Mouse (Mus musculus) heart, adult 2 months (tissue): ENCODE measurements around the gene 3110082I17Rik. TPM values are rescaled to one million over a fixed set of nuclear protein-coding genes. Genes with fewer than 3 reads are reported as not detected.

Experiments used
- DNase-seq, 2 experiments: peaks; one replicate each; pipeline ENCODE4 v3.0.0; 2021
- H3K27ac ChIP-seq: fragments of 200-600 bp; 2 replicates; pipeline ENCODE4 v1.8.1; 2022
- H3K27me3 ChIP-seq: fragments of 200-500 bp; 2 replicates; pipeline ENCODE4 v1.6.1; 2012; ENCODE audit warnings: mild to moderate bottlenecking, low read length, inconsistent platforms, mixed read lengths; ENCODE audit not compliant: control insufficient read depth, insufficient read depth
- H3K36me3 ChIP-seq: fragments of 200-500 bp; 2 replicates; pipeline ENCODE4 v1.6.1; 2012; ENCODE audit warnings: low read length, inconsistent platforms; ENCODE audit not compliant: control insufficient read depth, insufficient read depth
- H3K4me1 ChIP-seq: fragments of 200-500 bp; 2 replicates; pipeline ENCODE4 v1.6.1; 2011; ENCODE audit warnings: low read length; ENCODE audit not compliant: control insufficient read depth, insufficient read depth
- H3K4me3 ChIP-seq: fragments of 200-600 bp; 2 replicates; pipeline ENCODE4 v1.8.1; 2022
- H3K79me2 ChIP-seq: fragments of 200-500 bp; replicated peaks from 2 replicates; pipeline ENCODE4 v1.6.1; 2012; ENCODE audit warnings: mild to moderate bottlenecking, inconsistent platforms, low read length, moderate library complexity, mixed read lengths; ENCODE audit not compliant: control insufficient read depth, insufficient read depth
- H3K9ac ChIP-seq: fragments of 200-500 bp; 2 replicates; pipeline ENCODE4 v1.6.1; 2012; ENCODE audit warnings: low read depth, mild to moderate bottlenecking, control low read depth, inconsistent platforms, low read length, mixed read lengths
- CTCF ChIP-seq: fragments of 200-600 bp; IDR thresholded peaks from 2 replicates; pipeline ENCODE4 v1.8.1; 2022; ENCODE audit warnings: antibody characterized with exemption, mild to moderate bottlenecking, moderate library complexity
- EP300 ChIP-seq: fragments of 200-500 bp; IDR thresholded peaks from 2 replicates; pipeline ENCODE4 v1.6.1; 2011; ENCODE audit warnings: low read depth, low read length, control low read depth; ENCODE audit not compliant: insufficient read depth
- POLR2A ChIP-seq: fragments of 200-500 bp; IDR thresholded peaks from 2 replicates; pipeline ENCODE4 v1.6.1; 2011; ENCODE audit warnings: mild to moderate bottlenecking, low read depth, low read length, control low read depth; ENCODE audit not compliant: insufficient read depth
- WGBS: fragments of 180-500 bp; shearing (Covaris S2); methylation state at CpG from one replicate; pipeline ENCODE4 v1.1.7; 2018; 5-methylcytosine and 5-hydroxymethylcytosine counted together
- intact Hi-C: fragments of 180-260 bp; cut with DNase I; formaldehyde crosslinking; loops from one replicate; pipeline ENCODE4 v1.15.1; 2025
- polyA plus RNA-seq: library from polyadenylated mRNA; depleted of rRNA; stranded (reverse); fragments of >200 nt; gene quantifications from 2 replicates; pipeline ENCODE4 v1.2.3, GENCODE M21; 2012
- total RNA-seq, 2 experiments: library from RNA; stranded (reverse); gene quantifications; 2 replicates each; pipeline ENCODE4 v1.2.3; 2021

Gene 3110082I17Rik
- total and polyA plus RNA-seq, 3 experiments, result 4.9 to 5.7 (median 5.6) TPM

- intact Hi-C loops, result loop anchor here (2.0 to 5.0 kb wide), 2 partner anchors 22 to 54 kb away; partner anchors contain the start of gene 3110082I17Rik
- WGBS, result 43% methylated on average over 7 of the region's 7 CpGs
- TF ChIP-seq CTCF, result peak; percentile 47
- TF ChIP-seq POLR2A, result peak; percentile 55; the same call in 1 of the 2 replicates
- TF ChIP-seq EP300, result 0 out of 2 replicates have a peak, but pooled peaks have one; percentile 34
- peaks cover 31% of the 10 kb centered on the region for H3K4me1 ChIP-seq
- no peak overlapping the region for H3K4me3 ChIP-seq
- peak overlapping the region; percentile 80 for H3K27ac ChIP-seq
- no peak overlapping the region; the same call in 1 of the 2 replicates for H3K9ac ChIP-seq
- DNase-seq, result peak; percentile 60 to 68
- H3K27me3 ChIP-seq, result no peaks in the 10 kb centered on the region
- H3K36me3 ChIP-seq, result peaks cover 3% of the 10 kb centered on the region; the same call in 1 of the 2 replicates
- H3K79me2 ChIP-seq, result 0 out of 2 replicates have a peak, but pooled peaks cover 2% of the 10 kb centered on the region
Measured at GRCm38 (mm10) chr5:139408511-139408910, 51.8 kb downstream of the 3110082I17Rik start.

- no peak overlapping the region for H3K9ac ChIP-seq
- no peaks in the 10 kb centered on the region for H3K27me3 ChIP-seq
- intact Hi-C loops, result loop anchor here (5.0 kb wide), 1 partner anchor 55 kb away; the partner anchor contains the start of gene 3110082I17Rik
- TF ChIP-seq POLR2A (no peak), CTCF (no peak), EP300 (no peak)
- 0 out of 2 replicates have a peak, but pooled peaks cover 2% of the 10 kb centered on the region for H3K79me2 ChIP-seq
- H3K36me3 ChIP-seq, result peaks cover 3% of the 10 kb centered on the region; the same call in 1 of the 2 replicates
- WGBS, result 67% methylated on average over 14 of the region's 14 CpGs
- H3K4me1 ChIP-seq, result peaks cover 31% of the 10 kb centered on the region
- DNase-seq, result peak; percentile 61 to 74
- H3K4me3 ChIP-seq, result no peak overlapping the region
- H3K27ac ChIP-seq, result peak overlapping the region; percentile 36; the same call in 1 of the 2 replicates
Measured at GRCm38 (mm10) chr5:139407121-139407885, 53.0 kb downstream of the 3110082I17Rik start.

GRCm38 (mm10) chr5:139405953-139406352 is 54.4 kb downstream of the 3110082I17Rik start:
- no peak for TF ChIP-seq CTCF
- TF ChIP-seq EP300, result 0 out of 2 replicates have a peak, but pooled peaks have one; percentile 45
- peak; percentile 72 for TF ChIP-seq POLR2A
- WGBS, result 27% methylated on average over 3 of the region's 3 CpGs
- Histone ChIP-seq H3K27me3 (no peaks in the 10 kb centered on the region), H3K4me3 (peak overlapping the region; percentile 41), H3K27ac (peak overlapping the region; percentile 88), H3K79me2 (0 out of 2 replicates have a peak, but pooled peaks cover 2% of the 10 kb centered on the region), H3K36me3 (peaks cover 3% of the 10 kb centered on the region; the same call in 1 of the 2 replicates), H3K4me1 (peaks cover 31% of the 10 kb centered on the region), H3K9ac (peak overlapping the region; percentile 67)
- intact Hi-C loops, result loop anchor here (5.0 kb wide), 1 partner anchor 56 kb away; the partner anchor contains the start of gene 3110082I17Rik
- DNase-seq, result peak; percentile 69 to 71

GRCm38 (mm10) chr5:139405478-139405877 is 54.8 kb downstream of the 3110082I17Rik start:
- Histone ChIP-seq H3K79me2 (0 out of 2 replicates have a peak, but pooled peaks cover 2% of the 10 kb centered on the region), H3K36me3 (peaks cover 3% of the 10 kb centered on the region; the same call in 1 of the 2 replicates), H3K4me3 (peak overlapping the region; percentile 41), H3K4me1 (peaks cover 30% of the 10 kb centered on the region), H3K9ac (peak overlapping the region; percentile 67), H3K27ac (peak overlapping the region; percentile 88), H3K27me3 (no peaks in the 10 kb centered on the region)
- WGBS, result 70% methylated on average over 7 of the region's 7 CpGs
- no peak for TF ChIP-seq POLR2A
- TF ChIP-seq EP300, result no peak
- TF ChIP-seq CTCF, result no peak
- intact Hi-C loops, result loop anchor here (5.0 kb wide), 1 partner anchor 57 kb away; the partner anchor contains the start of gene 3110082I17Rik
- DNase-seq, result no peak

- TF ChIP-seq CTCF (no peak), EP300 (no peak), POLR2A (no peak)
- 0 out of 2 replicates have a peak, but pooled peaks cover 2% of the 10 kb centered on the region for H3K79me2 ChIP-seq
- peaks cover 26% of the 10 kb centered on the region for H3K4me1 ChIP-seq
- intact Hi-C loops, result loop anchor here (5.0 kb wide), 1 partner anchor 57 kb away; the partner anchor contains the start of gene 3110082I17Rik
- peaks cover 3% of the 10 kb centered on the region; the same call in 1 of the 2 replicates for H3K36me3 ChIP-seq
- peak in 1 of 2 experiments; percentile 52 for DNase-seq
- peak within 1 kb of the TSS; percentile 41 for H3K4me3 ChIP-seq
- 68% methylated on average over 6 of the region's 6 CpGs for WGBS
- no peaks in the 10 kb centered on the region for H3K27me3 ChIP-seq
- peak within 1 kb of the TSS; percentile 88 for H3K27ac ChIP-seq
- peak within 1 kb of the TSS; percentile 67 for H3K9ac ChIP-seq
Measured at GRCm38 (mm10) chr5:139404801-139405401, 55.4 kb downstream of the 3110082I17Rik start, which contains the start of gene C130050O18Rik. Gene C130050O18Rik, plus strand, starts transcription at chr5:139405280.
